Mouse (Mus musculus) limb, embryonic 14.5 days (tissue): ENCODE data around the gene Fbxo28. TPM values are rescaled to one million over a fixed set of nuclear protein-coding genes. Genes with fewer than 3 reads are reported as not detected.

Source experiments
- ATAC-seq: fragments of 200-750 bp; cut with Nextera tagmentation; 2 replicates; pipeline ENCODE4 v1.8.0; 2017; ENCODE audit warnings: low read depth, moderate number of reproducible peaks, moderate TSS enrichment; ENCODE audit not compliant: low FRiP score
- DNase-seq: peaks from one replicate; pipeline ENCODE4 v3.0.0-alpha.2; 2015; ENCODE audit warnings: low spot score
- H3K27ac ChIP-seq: fragments of 300-500 bp; sonication (generic); replicated peaks from 2 replicates; pipeline ENCODE4 v1.5.1; 2014; ENCODE audit warnings: low read depth, mild to moderate bottlenecking, low read length, moderate library complexity, mixed read lengths
- H3K27me3 ChIP-seq: fragments of 300-500 bp; sonication (generic); 2 replicates; pipeline ENCODE4 v1.6.1; 2014; ENCODE audit warnings: low read length, mixed read lengths; ENCODE audit not compliant: control insufficient read depth, insufficient read depth
- H3K36me3 ChIP-seq: fragments of 300-500 bp; sonication (generic); 2 replicates; pipeline ENCODE4 v1.6.1; 2014; ENCODE audit warnings: mild to moderate bottlenecking, low read length, moderate library complexity, mixed read lengths; ENCODE audit not compliant: control insufficient read depth, insufficient read depth
- H3K4me1 ChIP-seq: fragments of 300-500 bp; sonication (generic); 2 replicates; pipeline ENCODE4 v1.6.1; 2014; ENCODE audit warnings: antibody characterized with exemption, low read length, mixed read lengths; ENCODE audit not compliant: control insufficient read depth, insufficient read depth
- H3K4me2 ChIP-seq: fragments of 300-500 bp; sonication (generic); replicated peaks from 2 replicates; pipeline ENCODE4 v1.6.1; 2014; ENCODE audit warnings: low read depth, mild to moderate bottlenecking, low read length, moderate library complexity; ENCODE audit not compliant: severe bottlenecking
- H3K4me3 ChIP-seq: fragments of 300-500 bp; sonication (generic); replicated peaks from 2 replicates; pipeline ENCODE4 v1.5.1; 2014; ENCODE audit warnings: low read length
- H3K9ac ChIP-seq: fragments of 300-500 bp; sonication (generic); 2 replicates; pipeline ENCODE4 v1.6.1; 2014; ENCODE audit warnings: mild to moderate bottlenecking, low read depth, low read length, moderate library complexity; ENCODE audit not compliant: severe bottlenecking
- H3K9me3 ChIP-seq: fragments of 300-500 bp; sonication (generic); 2 replicates; pipeline ENCODE4 v1.6.1; 2016; ENCODE audit warnings: low read length; ENCODE audit not compliant: control insufficient read depth
- POLR2A ChIP-seq: fragments of 200-500 bp; IDR thresholded peaks from 2 replicates; pipeline ENCODE4 v1.8.0; 2012; ENCODE audit warnings: inconsistent platforms, mild to moderate bottlenecking, moderate library complexity, borderline replicate concordance; ENCODE audit not compliant: insufficient read depth, insufficient read length; ENCODE audit errors: extremely low read depth
- WGBS: fragments of 180-500 bp; shearing (Covaris S2); extraction: QIAGEN DNeasy Blood & Tissue Kit; methylation state at CpG from one replicate; pipeline ENCODE4 v1.1.7; 2014; 5-methylcytosine and 5-hydroxymethylcytosine counted together
- polyA plus RNA-seq, 2 experiments: library from polyadenylated mRNA; depleted of rRNA in 1 of 2; stranded (reverse) in 1 of 2; unstranded in 1 of 2; fragments of >200 nt; fragmentation: Nextera tagmentation in 1 of 2; extraction: Ambion mirVana in 1 of 2; gene quantifications; 2 replicates each; pipeline versions ENCODE4 v1.2.1 to v1.2.3; 2012 to 2014

Gene Fbxo28
- polyA plus RNA-seq (2012; rRNA removed) (19.0 and 22.9 TPM in 2 replicates), polyA plus RNA-seq (2014; fragmentation: Nextera tagmentation; extraction: Ambion mirVana) (26.0 and 26.9 TPM in 2 replicates)

DNA sequence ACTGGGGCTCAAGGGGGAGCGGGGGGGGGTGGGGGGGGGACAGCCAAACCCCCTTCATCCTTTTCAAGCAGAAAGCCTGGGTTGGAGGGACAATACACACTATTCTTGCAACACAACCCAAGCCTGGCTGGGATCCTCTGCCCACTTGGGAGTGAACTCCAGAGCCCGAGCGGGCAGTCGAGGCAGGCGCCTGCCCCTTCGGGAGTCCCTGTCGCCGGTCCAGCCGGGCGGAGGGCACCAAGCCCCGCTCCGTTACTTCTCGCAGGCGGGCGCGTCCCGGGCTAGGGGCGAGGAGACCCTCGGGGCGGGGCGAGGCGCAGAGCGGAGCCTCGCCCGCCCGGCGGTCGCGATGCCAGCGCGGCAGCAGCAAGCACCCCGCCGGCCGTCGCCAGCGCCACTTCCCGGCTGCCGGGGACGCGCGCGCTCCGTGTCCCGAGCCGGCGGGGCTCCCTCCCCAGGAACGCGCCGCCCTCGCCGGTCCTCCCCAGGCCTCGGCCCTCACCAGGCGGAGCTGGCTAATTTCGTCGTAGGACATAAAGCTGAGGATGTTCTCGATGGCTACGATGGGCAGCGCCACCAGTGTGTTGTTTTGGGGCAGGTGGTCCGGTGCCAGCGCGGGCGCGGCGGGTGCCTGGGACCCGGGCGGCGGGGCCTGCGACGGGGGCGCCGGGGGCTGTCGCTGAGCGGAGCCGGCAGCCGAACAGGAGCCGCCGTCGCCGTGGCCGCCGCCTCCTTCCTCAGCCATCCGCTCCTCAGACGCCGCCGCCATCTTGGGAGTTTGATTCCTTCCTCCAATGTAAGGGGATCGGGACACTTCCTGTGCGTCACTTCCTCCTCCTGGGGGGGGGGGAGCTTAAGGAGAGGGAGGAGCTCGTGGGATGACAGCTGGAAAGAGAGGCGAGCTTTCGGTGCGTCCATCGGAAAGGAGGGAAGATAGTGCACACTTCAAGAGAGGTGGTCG lies at the start of gene Fbxo28:
TSS of gene Fbxo28 (minus strand) at position 809 of the 961 bp plus-strand sequence.
- Histone ChIP-seq H3K4me2 (peak within 1 kb of the TSS; percentile 83), H3K4me1 (peaks cover 8% of the 10 kb centered on the region), H3K9ac (peak within 1 kb of the TSS; percentile 96), H3K4me3 (peak within 1 kb of the TSS; percentile 100), H3K9me3 (no peaks in the 10 kb centered on the region), H3K27ac (peak within 1 kb of the TSS; percentile 84), H3K36me3 (peaks cover 5% of the 10 kb centered on the region), H3K27me3 (no peaks in the 10 kb centered on the region)
- TF ChIP-seq POLR2A: peak; percentile 56; the same call in 1 of the 2 replicates
- under 1% methylated on average over 54 of the region's 93 CpGs for WGBS
- ATAC-seq (peak; percentile 97), DNase-seq (peak; percentile 93)

DNA sequence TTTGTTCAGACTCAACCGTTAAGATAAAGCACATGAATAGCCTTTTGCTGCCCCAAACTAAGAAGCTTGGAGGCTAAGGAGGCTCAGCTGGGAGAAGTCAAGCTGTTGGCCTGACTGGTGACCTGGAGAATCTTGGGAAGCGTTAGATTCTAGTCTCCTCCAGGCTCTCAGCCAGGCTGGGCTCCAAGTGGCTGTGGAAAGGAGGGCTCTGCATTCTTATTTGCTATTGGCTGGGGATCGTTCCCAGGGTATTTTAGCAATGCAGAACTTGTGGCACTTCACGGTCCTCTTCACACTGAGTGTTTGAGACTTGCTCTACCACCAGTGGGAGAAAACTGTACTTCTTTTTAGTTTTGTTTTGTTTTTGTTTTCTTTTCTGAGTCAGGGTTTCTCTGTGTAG lies 47.3 kb upstream of the Fbxo28 start:
- 46% methylated on average over 4 of the region's 4 CpGs for WGBS
- Histone ChIP-seq H3K4me1 (no peaks in the 10 kb centered on the region), H3K4me2 (no peak overlapping the region), H3K9ac (no peak overlapping the region), H3K4me3 (no peak overlapping the region), H3K9me3 (no peaks in the 10 kb centered on the region), H3K27me3 (no peaks in the 10 kb centered on the region), H3K27ac (no peak overlapping the region), H3K36me3 (no peaks in the 10 kb centered on the region)
- ATAC-seq: no peak
- TF ChIP-seq POLR2A: no peak
- DNase-seq: no peak

DNA sequence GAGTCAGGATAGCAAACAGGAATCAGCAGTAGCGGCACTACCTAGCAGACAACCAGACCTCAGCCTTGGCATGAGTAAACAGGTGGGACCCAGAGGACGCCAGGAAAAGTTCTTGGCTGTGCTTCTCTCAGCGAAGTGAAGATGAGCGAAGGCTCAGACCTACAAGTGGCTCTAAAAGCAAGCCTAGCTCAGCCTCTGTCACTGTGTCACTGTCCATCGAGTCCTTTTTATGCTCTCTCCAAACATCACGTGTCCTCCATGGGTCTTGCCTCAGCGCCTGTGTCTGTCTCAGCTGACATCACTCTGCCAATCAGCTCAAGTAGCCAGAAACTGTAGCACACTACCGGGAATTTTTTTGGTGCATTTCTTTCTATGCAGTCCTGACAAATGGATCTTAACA lies 45.0 kb upstream of the Fbxo28 start:
- no peak overlapping the region for H3K4me2 ChIP-seq
- H3K27ac ChIP-seq: no peak overlapping the region
- no peaks in the 10 kb centered on the region for H3K27me3 ChIP-seq
- H3K9me3 ChIP-seq: no peaks in the 10 kb centered on the region
- DNase-seq (no peak), ATAC-seq (no peak)
- no peak overlapping the region for H3K9ac ChIP-seq
- WGBS: 91% methylated on average over 8 of the region's 8 CpGs
- no peaks in the 10 kb centered on the region for H3K4me1 ChIP-seq
- no peaks in the 10 kb centered on the region for H3K36me3 ChIP-seq
- H3K4me3 ChIP-seq: no peak overlapping the region
- no peak for TF ChIP-seq POLR2A

GRCm38 (mm10) chr1:182383096-182383495 lies 41.7 kb upstream of the Fbxo28 start:
- no peak for TF ChIP-seq POLR2A
- ATAC-seq: no peak
- no peak overlapping the region for H3K4me2 ChIP-seq
- H3K4me1 ChIP-seq: no peaks in the 10 kb centered on the region
- no peaks in the 10 kb centered on the region for H3K9me3 ChIP-seq
- DNase-seq: no peak
- H3K27me3 ChIP-seq: no peaks in the 10 kb centered on the region
- 75% methylated on average over 9 of the region's 9 CpGs for WGBS
- H3K9ac ChIP-seq: no peak overlapping the region
- H3K36me3 ChIP-seq: no peaks in the 10 kb centered on the region
- H3K4me3 ChIP-seq: no peak overlapping the region
- H3K27ac ChIP-seq: no peak overlapping the region

DNA sequence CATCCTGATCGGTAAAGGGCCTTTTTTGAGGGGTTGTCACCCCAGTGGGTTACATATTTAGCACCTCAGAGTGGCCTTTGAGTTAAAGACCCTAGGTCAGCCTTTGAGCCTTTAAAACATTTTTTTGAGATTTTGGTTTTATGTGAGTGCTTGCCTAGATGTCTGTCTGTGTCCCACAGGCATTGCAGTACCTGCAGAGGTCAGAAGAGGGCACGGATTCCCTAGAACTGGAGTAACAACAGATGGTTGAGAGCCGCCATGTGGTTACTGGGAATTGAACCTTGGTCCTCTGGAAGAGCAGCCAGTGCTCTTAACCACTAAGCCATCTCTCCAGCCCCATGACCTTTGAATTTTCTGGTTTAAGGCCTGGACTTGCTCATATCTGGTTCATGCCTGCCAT lies 39.9 kb upstream of the Fbxo28 start:
- WGBS: 73% methylated on average over 3 of the region's 3 CpGs
- ATAC-seq (no peak), DNase-seq (no peak)

More for the DNA sequence above, 39.9 kb upstream of the Fbxo28 start:
- Histone ChIP-seq H3K27me3 (no peaks in the 10 kb centered on the region), H3K4me3 (no peak overlapping the region), H3K9ac (no peak overlapping the region), H3K9me3 (no peaks in the 10 kb centered on the region), H3K4me2 (no peak overlapping the region), H3K27ac (no peak overlapping the region), H3K36me3 (no peaks in the 10 kb centered on the region), H3K4me1 (peaks cover 2% of the 10 kb centered on the region; the same call in 1 of the 2 replicates)
- no peak for TF ChIP-seq POLR2A
